Mouse (Mus musculus) brain, embryonic 18.5 days (tissue): ENCODE data around the gene Samd1.
"Not testable (repeated sequence)": the region's sequence is repeated elsewhere in the genome, so short reads cannot be mapped to it uniquely, and the experiment has no call there.

Experiments used
- DNase-seq: peaks from one replicate; pipeline ENCODE4 v3.0.0-alpha.2; 2012; ENCODE audit warnings: low read depth, low spot score

The Samd1 gene

DNA sequence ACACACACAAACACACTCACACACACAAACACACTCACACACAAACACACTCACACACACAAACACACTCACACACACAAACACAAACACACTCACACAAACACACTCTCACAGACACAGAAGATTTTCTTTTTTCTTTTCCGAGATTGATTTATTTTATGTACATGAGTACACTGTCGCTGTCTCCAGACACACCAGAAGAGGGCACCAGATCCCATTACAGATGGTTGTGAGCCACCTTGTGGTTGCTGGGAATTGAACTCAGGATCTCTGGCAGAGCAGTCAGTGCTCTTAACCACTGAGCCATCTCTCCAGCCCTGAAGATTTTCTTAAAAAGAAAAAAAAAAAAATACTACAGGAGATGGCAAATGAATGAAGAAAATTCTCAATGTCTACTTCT is 14.2 kb upstream of the Samd1 start:
- DNase-seq: not testable (repeated sequence)

DNA sequence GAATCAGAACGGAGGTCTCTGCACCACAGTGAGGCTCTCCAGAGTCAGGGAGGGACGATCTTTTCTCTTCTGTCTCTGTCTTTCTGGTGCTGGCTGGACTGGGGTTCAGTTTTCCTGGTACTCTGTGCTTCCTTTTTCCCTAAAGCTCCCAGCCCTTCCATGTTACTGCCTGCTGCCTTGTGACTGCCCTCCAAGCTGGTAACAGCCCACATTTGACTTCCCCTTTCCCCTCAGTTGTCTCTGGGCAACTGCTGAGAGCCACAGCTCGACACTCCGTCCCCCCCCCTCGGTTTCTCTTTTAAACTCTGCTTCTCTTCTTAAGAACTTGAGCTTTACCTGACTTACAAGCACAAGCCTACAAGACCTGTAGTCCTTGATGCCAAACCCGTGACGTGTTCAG is 8.2 kb upstream of the Samd1 start:
- no peak for DNase-seq

DNA sequence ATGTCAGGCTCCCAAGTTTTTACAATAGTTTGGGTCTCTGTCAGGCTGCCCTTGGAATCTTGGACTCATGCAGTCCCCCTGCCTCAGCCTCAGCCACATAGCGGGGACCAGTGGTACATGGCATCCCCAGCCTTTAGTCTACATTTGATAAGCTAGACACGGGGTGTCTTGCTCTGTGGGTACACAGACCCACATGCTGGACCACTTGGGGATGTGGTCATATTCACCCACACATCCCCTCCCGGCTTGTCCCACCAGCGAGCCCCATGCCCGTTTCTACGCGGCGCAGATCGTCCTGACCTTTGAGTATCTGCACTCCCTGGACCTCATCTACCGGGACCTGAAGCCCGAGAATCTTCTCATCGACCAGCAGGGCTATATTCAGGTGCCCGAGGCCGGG is 7.3 kb upstream of the Samd1 start:
- no peak for DNase-seq

DNA sequence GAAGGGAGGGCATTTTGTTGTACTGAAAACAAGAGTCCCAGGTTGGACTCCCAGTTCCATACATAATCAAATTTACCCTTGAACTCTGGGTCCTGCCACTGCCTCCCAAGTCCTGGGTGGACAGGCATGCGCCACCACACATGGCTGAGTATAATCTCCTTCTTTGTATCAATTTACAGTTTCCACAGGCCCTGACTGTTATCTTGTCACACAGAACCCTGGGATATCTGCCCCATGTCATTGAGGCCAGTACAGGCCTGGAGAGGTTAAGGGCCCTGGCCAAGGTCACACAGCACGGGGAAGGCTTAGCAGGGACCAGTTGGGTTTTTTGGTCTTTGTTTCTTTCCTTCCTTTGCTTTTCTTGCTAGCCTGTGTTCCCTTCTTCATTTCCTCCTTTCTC is 5.0 kb upstream of the Samd1 start:
- DNase-seq: no peak

DNA sequence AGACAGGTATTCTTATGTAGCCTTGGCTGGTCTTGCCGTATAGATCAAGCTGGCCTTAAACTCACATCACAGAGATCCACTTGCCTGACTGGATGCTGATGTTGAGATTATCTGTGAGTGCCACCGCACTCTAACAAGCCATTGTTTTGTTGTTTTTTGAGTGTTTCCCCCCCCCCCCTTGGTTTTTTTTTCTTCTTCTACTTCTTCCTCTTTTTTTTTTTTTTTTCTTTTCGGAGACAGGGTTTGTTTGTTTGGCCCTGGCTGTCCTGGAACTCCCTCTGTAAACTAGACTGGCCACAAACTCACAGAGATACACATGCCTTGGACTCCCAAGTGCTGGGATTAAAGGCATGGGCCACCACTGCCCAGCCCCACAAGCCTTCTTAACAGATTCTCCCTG is 3.4 kb upstream of the Samd1 start:
- DNase-seq: no peak

DNA sequence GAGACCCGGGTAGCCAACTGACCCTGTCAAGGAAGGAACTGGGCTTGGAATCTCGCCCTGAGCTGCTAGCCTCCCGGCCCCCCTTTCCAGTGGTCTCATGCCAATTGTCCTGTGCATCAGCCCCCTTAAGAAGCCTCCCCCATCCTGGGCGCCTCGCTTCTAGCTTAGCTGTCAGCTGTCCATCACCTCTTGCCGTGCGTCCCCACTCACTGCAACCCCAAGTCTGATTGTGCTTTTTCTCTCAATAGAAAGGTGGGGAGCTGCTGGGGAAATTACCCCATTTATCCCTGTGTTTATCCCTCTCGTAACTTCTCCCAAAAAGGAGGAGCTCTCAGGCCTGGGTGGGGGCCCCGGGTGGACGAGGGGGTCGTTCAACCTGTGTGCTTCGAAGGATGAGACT is 1.5 kb upstream of the Samd1 start:
- DNase-seq: no peak

DNA sequence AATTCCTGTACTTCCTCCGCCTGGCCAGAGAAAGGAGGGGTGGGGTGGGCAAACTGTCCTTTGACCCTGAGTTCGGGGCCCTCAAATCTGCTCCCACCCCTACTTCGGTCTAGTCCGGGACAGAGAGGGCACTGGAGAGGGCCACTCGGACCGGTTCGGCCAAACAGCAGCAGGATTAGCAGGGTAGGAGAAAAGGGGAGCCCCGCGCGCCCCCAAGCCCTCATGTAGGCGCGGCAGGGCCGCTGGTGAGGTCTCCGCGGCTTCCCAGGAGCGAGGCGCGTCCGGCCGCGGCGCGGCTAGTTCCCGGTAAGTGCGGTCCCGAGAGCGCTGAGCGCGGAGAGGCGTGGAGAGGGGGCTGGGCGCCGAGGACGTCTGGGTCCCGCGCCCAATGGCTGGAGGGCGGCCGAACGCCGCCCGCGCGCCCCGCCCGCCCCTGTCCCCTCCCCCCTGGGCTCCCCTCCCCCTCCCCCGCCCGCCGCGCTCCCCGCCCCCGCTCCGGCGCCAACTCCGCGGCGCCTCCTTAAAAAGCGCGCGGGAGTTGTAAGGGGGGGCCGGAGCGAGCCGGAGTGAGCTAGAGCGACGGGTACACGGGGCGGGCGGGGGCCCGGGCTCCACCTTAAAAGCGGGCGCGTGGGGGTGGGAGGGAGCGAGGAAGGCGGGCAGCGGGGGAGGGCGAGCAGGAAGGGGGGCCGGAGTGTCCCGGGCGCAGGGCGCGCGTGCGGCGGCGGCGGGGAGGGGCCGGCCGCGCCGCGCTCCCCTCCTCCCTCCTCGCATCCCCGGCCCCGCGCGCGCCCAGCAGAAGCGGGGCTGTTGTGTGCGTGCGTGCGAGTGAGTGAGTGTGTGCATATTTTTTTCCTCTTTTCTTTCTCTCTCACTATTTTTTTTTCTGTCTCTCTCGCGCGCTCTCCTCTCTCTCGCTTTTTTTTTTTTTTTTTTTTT is 636 bp upstream of the Samd1 start:
- peak; percentile 73 for DNase-seq

DNA sequence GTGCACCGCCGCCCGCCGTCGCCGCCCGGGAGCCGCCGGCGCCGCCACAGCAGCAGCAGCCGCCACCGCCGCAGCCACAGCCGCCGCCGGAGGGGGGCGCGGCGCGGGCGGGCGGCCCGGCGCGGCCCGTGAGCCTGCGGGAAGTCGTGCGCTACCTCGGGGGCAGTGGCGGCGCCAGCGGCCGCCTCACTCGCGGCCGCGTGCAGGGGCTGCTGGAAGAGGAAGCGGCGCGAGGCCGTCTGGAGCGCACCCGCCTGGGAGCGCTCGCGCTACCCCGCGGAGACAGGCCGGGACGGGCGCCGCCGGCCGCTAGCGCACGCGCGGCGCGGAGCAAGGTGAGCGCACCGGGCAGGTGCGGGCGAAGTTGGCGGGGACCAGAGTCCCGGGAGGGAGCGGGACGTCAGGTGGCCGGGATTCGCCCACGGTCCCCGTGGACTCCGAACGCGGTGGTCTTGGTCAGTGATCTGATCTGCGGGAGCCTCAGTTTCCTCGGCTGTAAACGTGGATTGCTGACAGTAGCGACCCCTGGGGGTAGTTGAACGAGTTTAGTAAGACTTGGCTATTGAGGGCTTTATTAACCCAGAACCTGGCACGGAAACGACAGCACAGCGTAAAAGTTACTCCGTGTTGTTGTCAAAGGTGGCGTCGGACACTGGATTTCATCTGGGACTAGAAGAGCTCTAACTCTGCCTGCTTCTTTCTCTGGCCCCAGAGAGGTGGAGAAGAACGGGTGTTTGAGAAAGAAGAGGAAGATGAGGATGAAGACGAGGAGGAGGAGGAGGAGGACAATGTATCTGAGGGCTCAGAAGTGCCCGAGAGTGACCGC is 972 bp downstream of the Samd1 start:
- no peak for DNase-seq

DNA sequence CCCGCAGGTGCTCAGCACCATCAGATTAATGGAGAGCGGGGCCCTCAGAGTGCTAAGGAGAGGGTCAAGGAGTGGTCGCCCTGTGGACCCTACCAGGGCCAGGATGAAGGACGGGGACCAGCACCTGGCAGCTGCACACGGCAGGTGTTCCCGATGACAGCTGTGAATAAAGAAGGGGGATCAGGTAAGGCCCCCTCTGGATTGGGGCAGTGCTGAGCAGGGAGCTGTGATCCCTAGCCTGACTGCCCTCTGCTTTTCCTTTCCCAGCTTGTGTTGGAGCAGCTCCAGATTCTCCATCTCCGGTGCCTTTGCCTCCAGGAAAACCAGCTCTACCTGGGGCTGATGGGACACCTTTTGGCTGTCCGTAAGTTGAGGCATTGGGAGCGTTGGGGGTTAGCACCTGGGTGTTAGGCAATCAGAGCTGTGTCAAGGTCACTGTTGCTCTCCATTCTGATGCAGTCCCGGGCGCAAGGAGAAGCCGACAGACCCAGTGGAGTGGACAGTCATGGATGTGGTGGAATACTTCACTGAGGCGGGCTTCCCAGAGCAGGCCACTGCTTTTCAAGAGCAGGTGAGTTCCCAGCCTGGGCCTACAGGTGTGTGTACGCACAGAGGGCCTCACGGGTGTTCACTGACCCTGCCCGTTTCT is 1.7 kb downstream of the Samd1 start:
- DNase-seq: no peak

DNA sequence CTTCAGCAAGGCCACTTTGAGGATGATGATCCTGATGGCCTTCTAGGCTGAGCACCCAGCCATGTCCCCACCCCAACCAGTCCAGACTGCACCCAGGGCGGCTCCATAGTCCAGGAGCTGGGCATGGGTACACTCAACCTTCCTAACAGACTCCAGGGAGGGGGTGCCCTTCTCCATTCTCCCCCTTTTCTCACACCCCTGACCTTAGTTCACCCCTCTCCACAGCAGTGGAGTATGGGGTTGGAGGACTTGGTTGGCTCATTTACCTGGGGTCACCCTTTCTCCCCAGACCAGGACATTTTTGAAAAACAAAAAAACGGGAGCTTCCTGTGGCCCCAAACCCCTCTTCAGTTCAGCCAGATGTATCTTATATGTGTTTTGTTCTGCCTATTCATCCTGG is 2.4 kb downstream of the Samd1 start:
- no peak for DNase-seq

DNA sequence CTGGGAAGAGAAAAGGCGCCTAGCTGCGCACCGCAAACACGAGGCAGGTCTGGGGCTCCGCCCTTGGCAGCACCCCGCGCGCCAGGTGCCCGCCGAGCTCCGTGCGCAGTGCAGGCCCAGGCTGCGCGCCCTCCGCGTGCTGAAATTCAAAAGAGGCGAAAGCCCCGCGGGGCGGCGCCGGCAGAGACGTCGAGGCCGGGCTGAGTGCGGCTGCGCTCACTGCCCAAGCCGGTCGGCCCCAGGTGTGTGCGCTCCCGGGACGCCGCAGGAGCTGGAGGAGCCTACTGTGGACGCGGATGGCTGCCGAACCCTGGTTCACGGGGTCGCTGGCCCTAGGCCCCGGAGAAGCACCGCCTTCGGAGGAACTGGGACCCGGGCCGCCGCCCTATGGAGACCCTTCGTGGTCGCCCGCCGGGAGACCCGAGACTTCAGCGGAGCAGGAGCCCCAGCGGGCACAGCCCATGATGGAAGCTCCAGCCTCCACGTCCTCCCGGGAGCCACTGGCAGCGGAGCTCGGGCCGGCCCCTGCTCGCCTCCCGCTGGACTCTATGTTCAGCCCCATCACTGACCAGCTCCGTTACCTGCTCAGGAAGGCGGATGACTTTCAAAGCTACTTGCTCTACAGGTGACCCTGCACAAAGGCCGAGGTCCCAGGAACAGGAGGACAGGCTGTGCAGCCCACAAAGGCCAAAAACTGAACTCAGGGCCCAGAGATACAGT is 4.0 kb downstream of the Samd1 start, which contains the start of gene 1700067K01Rik:
TSS of gene 1700067K01Rik (plus strand) at position 222 of the 720 bp plus-strand sequence.
- DNase-seq: no peak

DNA sequence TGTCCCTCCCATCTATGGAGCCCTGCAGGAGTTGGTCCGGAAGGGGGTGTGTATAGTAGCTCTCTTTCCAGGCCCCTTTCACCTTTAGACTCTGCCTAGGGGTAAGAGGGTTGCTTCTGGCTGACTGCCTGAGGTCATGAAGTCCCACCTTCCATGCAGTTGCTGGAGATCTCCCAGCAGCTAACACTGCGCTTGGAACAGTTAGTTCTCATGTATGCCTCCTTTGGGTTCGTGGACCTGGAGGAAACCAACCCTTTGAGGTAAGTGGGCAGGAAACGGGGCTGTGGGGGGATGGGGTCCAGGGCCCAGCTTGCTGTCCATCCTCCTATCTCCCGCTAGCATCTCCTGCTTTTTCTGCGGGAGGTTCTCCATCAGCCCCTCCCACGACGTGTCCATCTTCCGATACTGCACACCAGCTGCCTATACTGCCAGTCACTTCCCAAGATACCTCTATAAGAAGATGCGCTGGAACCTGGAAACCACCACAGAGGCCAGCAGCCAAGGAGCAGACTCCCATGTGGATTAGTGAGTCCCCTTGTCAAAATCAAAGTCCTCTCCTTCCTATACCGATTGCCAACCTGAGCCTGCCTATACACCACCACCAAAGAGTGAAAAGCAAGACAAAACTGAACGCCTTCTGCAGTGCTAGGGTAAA is 5.6 kb downstream of the Samd1 start:
- no peak for DNase-seq

DNA sequence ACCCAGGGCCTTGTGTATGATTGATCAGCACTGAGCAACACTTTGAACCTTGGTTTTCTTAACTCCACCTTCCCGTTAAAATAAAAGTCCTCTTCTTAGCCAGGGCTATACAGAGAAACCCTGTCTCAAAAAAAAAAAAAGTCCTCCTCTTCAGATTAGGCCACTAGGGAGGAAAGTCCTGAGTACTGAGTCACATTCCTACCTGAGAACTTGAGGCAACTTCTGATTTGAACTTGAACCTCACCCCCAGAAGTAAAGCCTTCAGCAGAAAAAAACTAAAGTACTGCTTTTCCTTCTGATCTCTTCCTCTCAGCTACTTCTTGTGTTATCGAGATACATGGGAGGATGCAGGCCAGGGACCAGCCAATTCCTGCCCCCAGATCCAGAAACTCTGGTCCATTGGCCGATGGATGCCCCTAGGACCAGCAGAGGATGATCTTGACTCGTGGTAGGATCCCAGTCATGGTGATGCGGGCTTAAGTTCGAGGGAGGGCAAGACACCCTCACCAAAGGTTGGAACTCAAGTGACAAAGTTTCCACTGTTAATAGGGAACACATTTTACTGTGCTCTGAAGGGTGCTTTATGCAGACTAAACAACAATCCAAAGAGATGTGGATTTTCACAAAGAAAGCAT is 6.3 kb downstream of the Samd1 start:
- DNase-seq: no peak

DNA sequence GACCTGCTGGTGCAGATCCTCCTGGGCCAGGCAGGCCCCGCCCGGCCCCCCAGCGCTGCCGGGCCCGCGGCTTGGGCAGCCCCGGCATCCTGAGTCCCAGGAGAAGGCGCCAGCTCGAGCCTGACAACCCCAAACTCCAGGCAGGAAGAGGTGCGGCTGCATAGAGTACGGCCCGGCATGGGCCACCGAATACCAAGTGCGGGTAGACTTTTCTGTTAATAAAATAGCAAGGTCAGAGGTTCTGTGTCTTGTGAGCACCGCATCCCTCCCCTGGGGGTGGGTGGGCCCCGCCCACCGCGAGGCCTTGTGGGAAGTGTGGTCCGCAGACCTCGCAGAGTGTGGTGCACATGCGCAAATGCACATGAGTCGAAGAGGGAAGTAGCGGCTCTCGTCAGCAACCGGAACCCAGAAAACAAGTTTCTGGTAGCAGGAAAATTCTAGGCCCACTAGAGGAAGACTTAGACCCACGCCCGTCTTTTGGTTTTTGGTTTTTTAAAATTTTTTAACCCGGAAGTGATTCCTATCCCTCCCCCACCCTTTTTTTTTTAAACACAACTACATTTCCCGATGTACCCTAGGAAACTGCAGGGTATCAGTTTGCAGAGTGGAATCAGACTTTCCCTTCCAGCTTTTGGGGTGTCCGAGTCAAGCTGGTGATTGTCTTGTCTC is 7.2 kb downstream of the Samd1 start:
- DNase-seq: peak; percentile 82

DNA sequence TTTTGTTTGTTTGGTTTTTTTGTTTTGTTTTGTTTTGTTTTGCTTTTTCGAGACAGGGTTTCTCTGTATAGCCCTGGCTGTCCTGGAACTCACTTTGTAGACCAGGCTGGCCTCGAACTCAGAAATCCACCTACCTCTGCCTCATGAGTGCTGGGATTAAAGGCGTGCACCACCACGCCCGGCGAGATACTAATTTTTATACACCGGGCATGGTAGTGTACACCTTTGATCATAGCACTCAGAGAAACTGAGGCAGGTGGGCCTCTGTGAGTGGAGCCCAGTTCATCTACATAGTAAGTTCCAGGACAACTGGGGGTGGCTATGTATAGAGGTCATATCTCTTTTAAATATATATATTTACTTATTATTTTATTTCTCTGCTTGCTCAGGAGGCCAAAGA is 8.0 kb downstream of the Samd1 start:
- not testable (repeated sequence) for DNase-seq

DNA sequence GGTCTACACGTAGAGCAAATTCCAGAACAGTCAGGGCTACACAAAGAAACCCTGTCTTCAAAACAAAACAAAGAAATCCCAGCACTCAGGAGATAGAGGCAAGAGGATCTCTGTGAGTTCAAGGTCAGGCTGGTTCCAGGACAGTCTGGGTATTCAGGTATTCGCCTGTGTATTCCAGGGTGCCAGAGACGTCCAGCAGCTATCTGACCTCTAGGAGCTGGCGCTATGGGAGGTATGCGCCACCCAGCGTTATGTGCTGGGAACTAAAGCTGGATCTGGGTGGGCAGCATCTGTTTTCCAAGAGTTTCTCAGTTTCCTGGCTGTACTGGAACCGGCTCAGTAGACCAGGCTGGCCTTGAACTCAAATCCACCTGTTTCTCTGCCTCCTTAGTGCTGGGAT is 10.9 kb downstream of the Samd1 start:
- DNase-seq: no peak

DNA sequence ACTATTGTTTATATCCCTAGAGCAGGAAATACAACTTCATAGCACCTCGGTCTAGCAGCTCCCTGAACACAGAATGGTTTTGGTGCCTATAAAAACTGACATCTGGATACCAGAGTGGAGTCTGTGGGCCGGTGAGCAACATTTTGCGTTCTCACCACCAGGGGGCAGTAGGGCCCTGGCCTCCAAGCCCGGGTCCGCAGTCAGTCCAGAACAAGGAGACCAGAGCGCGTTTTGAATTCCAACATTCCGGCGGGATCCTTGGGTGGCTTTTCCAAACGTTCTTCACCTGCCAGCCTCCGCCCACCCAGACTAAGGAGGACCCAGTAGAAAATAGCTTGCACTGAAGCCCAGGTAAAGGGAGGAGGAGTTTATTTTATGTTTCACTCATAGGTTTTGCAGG is 12.4 kb downstream of the Samd1 start:
- no peak for DNase-seq

DNA sequence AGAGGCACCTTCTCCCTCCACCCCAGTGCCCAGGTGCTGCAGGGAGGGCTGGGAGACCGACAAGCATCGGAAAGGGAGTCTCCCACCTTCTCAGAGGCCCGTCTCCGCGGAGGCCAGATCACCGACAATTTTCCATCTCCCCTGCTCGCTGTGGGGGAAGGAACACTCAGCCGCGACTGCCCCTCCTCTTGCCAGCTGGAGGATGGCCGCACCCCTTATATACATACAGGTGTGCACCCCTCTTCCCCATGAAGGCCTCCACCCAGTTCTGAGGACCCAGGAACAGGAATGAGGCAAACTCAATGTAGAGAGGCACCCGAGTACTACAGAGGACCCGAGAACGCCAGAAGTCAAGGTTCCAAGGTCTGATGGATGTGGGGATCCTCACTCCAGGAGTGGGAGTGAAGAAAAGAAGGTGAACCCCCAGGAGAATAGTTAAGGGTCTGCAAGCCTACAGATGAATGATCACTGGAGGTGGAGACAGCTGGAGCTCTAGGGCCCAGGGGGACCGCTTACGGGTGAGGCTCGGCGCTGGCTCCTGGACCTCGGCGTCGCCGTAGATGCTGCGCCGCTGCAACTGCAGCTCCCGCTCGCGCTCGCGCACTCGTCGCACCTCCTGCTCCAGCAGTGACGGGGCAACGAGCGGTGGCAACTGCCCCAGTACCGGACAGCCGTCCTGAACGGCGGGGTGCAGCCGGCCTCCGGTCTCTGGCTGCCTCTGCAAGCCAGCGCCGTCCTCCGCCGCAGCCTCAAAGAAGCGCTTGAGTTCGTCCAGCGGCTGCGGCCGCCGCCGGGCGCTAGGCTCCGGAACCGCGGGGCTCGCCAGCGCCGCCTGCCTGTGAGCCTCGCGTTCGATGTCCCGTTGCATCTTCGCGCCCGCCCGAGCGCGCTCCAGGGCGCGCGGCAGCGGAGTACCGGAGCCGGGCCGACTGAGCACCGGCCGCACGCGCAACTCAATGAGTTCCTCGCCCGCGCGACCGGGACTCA is 13.4 kb downstream of the Samd1 start:
- DNase-seq: no peak
